Mouse (Mus musculus): Measurements from ENCODE around the gene Psma5.

Psma5 gene

DNA sequence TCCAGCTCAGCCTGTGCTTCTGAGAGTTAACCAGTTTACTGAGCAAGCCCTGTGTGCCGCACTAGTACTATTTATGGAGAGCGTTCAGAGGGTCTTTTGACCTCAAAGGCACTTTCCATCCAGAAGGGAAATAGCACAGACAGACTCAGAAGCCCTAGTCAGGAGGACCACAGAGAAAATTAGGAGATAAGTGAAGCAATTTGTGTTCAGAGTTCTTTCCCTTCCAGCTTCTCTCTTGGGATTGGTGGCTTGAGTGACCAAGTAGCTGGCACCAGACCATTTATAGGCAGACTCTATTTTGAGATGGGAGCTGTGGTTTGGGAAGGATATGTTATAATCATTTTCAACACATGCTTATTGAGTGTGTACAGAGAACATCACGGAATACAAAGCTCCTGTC lies 49.7 kb downstream of the Psma5 start:
- DNase-seq, result no peak

- DNase-seq, result no peak
These were observed 50.8 kb downstream of the Psma5 start for GRCm38 (mm10) chr3:108307485-108307884.

GRCm38 (mm10) chr3:108310921-108311341 lies 54.2 kb downstream of the Psma5 start:
- DNase-seq, result no peak

DNA sequence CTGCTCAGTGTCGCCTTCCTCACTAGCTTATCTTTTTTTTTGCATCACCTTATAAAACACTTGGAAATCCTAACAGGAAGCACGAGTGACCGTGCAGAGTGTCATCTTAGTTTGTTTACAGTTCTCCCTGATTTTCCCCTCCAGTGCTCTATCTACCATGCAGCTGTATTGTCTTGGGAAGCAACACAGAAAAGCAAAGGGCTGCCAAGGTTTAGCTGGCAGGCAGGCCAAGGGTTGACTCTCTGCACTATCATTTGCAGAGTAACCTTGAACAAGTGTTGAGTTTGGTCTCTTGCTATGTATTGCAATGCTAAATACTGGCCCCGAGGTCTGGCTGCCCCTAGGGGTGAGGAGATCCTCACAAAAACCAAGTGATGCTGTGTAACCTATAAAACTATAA lies 55.0 kb downstream of the Psma5 start:
- no peak for DNase-seq

DNA sequence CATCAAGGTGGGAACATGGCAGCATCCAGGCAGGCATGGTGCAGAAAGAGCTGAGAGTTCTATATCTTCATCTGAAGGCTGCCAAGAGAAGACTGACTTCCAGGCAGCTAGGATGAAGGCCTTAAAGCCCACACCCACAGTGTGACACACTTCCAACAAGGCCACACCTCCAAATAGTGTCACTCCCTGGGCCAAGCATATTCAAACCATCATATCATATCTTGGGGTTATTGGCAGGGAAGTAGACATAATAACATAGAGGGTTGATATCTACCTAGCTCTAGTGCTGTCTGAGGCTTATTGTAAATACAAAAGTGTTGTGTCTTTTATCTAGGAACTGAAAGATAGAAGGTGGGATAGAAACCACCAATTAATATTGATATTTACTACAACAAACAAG lies 55.7 kb downstream of the Psma5 start:
- DNase-seq, result no peak

- no peak for DNase-seq
These were observed 56.4 kb downstream of the Psma5 start for GRCm38 (mm10) chr3:108313138-108313537.

DNA sequence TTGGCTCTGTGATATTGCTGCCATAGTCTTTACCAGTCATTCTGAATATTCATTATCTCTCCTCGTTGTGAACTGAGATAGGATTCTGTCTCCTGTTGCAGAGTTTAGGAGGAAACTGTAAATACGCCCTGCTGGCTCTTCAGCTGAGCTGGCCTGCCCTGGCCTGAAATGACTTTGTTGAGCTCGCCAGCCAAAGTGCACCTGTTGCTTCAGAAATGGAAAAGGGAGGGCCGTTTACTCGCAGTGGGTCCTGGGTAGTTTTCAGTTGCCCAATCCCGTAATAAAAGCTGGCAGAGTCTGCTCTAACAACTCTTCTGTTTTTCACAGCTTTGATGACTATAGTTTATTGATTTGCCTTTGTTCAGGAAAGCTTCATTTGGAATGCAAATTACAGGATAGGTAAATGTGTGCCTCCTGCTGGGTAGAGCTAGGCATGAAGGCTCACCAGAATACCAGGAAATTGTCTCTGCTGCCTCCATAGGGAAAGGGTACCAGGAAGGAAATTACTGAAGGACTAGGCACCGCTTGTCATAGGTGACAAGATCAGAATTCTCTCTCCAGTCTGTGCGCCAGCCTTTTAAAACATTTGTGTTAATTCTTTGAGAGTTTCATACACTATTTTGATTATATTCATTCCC lies 57.4 kb downstream of the Psma5 start:
- no peak for DNase-seq

DNA sequence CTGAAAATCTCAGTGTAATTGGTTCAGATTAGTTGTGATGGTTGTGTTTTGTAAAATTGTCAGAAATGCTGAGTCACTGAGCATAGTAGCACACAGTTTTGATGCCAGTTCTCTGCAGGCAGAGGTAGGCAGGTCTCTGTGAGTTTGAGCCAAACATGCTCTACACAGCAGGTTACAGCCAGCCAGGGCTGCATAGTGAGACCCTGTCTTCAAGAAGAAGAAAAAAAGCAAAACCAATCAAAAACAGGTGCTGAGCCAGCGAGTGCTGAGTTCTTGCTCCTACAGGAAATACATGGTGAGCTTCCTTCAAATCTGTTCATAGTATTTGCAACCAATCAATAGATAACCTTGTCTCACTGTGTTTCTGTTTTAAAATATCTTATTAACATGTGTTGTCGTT lies 61.8 kb downstream of the Psma5 start:
- no peak for DNase-seq

- no peak for DNase-seq
These were observed 64.9 kb downstream of the Psma5 start for GRCm38 (mm10) chr3:108321671-108322070.

GRCm38 (mm10) chr3:108322136-108322535 lies 65.4 kb downstream of the Psma5 start:
- DNase-seq, result no peak

DNA sequence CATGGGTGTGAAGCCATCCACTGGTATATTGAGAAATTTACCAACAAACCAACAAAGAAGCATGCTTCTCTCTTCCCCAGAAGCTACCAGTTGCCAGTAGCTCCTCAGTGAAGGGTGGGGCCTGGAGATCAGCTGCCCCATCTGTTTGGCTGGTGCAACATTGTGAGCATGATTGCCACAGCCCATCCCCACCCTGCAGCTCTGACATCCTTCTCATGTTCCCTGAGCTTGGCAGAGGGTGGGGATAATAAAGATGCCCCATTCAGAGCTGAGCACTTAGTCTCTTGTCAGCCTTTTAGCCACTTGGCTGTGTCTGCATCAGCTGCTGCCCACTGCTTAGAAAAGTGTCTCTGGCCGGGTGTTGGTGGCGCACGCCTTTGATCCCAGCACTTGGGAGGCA lies 66.2 kb downstream of the Psma5 start:
- DNase-seq, result no peak

DNA sequence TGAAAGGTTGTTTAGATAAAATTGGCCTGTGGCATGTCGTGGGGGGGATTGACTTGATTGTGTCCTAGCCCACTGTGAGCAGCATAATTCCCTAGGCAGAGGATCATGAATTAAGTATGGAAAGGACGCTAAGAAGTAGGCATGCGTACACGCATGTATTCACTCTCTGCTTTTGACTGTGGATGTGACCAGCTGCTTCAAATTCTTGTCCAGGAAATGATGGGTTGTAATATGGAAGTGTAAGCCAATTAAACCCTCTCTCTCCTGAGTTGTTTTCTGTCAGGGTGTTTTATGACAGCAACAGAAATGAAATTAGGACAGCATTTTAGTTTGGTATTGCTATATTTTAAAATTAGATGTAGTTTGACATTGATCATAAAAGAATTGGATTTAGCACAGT lies 68.1 kb downstream of the Psma5 start:
- no peak for DNase-seq

GRCm38 (mm10) chr3:108325521-108325920 lies 68.8 kb downstream of the Psma5 start:
- no peak for DNase-seq

- DNase-seq, result no peak
These were observed 70.5 kb downstream of the Psma5 start for GRCm38 (mm10) chr3:108327275-108327674.

DNA sequence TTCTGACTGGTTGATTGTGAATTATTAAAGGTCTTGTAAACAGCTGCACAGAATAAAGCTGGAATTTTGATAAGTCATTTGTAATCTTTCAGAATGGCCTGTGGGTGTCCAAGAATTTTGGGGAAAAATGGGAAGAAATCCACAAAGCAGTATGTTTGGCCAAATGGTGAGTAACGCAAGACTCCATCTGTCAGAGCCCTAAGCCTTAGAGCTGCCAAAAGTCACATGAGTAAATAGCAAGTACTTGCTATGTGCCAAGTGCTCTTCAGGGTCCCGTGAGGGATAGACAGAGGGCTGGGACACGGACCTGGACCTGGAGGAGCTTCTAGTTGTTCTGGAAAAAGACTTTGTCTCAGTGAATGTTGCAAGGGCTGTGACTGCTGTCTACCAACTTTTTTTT lies 71.2 kb downstream of the Psma5 start:
- DNase-seq, result no peak

- peak; percentile 26 for DNase-seq
These were observed 71.7 kb downstream of the Psma5 start for GRCm38 (mm10) chr3:108328441-108328841.
